Mouse (Mus musculus) hindbrain, embryonic 16.5 days (tissue): ENCODE results near the gene Pdss2. TPM values are rescaled to one million over a fixed set of nuclear protein-coding genes. Genes with fewer than 3 reads are reported as not detected.

Experiments used
- ATAC-seq: fragments of 200-750 bp; cut with Nextera tagmentation; 2 replicates; pipeline ENCODE4 v1.8.0; 2017; ENCODE audit warnings: moderate TSS enrichment, moderate library complexity
- H3K27ac ChIP-seq: fragments of 300-500 bp; sonication (generic); 2 replicates; pipeline ENCODE4 v1.5.1; 2014; ENCODE audit warnings: low read depth, mild to moderate bottlenecking, control low read depth, low read length, moderate library complexity
- H3K27me3 ChIP-seq: fragments of 300-500 bp; sonication (generic); replicated peaks from 2 replicates; pipeline ENCODE4 v1.6.1; 2014; ENCODE audit warnings: low read length; ENCODE audit not compliant: control insufficient read depth, insufficient read depth
- H3K36me3 ChIP-seq: fragments of 300-500 bp; sonication (generic); 2 replicates; pipeline ENCODE4 v1.6.1; 2014; ENCODE audit warnings: mild to moderate bottlenecking, low read length, moderate library complexity, mixed read lengths; ENCODE audit not compliant: control insufficient read depth, insufficient read depth
- H3K4me1 ChIP-seq: fragments of 300-500 bp; sonication (generic); 2 replicates; pipeline ENCODE4 v1.6.1; 2014; ENCODE audit warnings: low read depth, low read length; ENCODE audit not compliant: control insufficient read depth, insufficient read depth
- H3K4me2 ChIP-seq: fragments of 300-500 bp; sonication (generic); 2 replicates; pipeline ENCODE4 v1.6.1; 2014; ENCODE audit warnings: mild to moderate bottlenecking, low read length, control low read depth, moderate library complexity
- H3K4me3 ChIP-seq: fragments of 300-500 bp; sonication (generic); 2 replicates; pipeline ENCODE4 v1.5.1; 2014; ENCODE audit warnings: mild to moderate bottlenecking, low read length, control low read depth, moderate library complexity
- H3K9ac ChIP-seq: fragments of 300-500 bp; sonication (generic); 2 replicates; pipeline ENCODE4 v1.6.1; 2014; ENCODE audit warnings: low read depth, mild to moderate bottlenecking, control low read depth, low read length, moderate library complexity
- H3K9me3 ChIP-seq: fragments of 300-500 bp; sonication (generic); 2 replicates; pipeline ENCODE4 v1.6.1; 2014; ENCODE audit warnings: mild to moderate bottlenecking, low read length, moderate library complexity; ENCODE audit not compliant: control insufficient read depth
- WGBS: fragments of 180-500 bp; shearing (Covaris S2); extraction: QIAGEN DNeasy Blood & Tissue Kit; methylation state at CpG from one replicate; pipeline ENCODE4 v1.1.7; 2014; 5-methylcytosine and 5-hydroxymethylcytosine counted together
- polyA plus RNA-seq: library from polyadenylated mRNA; unstranded; fragments of >200 nt; fragmentation: Nextera tagmentation; extraction: Ambion mirVana; gene quantifications from 2 replicates; pipeline ENCODE4 v1.2.1, GENCODE M21; 2015

Gene Pdss2
- polyA plus RNA-seq, 1 experiment from 2014 or later, result 15.5 TPM

- H3K9me3 ChIP-seq, result no peaks in the 10 kb centered on the region
- no peak for ATAC-seq
- 68% methylated on average over 10 of the region's 10 CpGs for WGBS
- no peaks in the 10 kb centered on the region for H3K4me1 ChIP-seq
- no peak overlapping the region for H3K27ac ChIP-seq
- no peaks in the 10 kb centered on the region for H3K27me3 ChIP-seq
- H3K9ac ChIP-seq, result no peak overlapping the region
- H3K36me3 ChIP-seq, result no peaks in the 10 kb centered on the region
- no peak overlapping the region for H3K4me2 ChIP-seq
- no peak overlapping the region for H3K4me3 ChIP-seq
Observed at GRCm38 (mm10) chr10:43339811-43340210, 118.5 kb downstream of the Pdss2 start.

GRCm38 (mm10) chr10:43349718-43350117, 128.4 kb downstream of the Pdss2 start:
- 0 out of 2 replicates have a peak, but pooled peaks cover 4% of the 10 kb centered on the region for H3K4me1 ChIP-seq
- H3K4me2 ChIP-seq, result no peak overlapping the region
- no peaks in the 10 kb centered on the region for H3K27me3 ChIP-seq
- H3K27ac ChIP-seq, result no peak overlapping the region
- H3K36me3 ChIP-seq, result no peaks in the 10 kb centered on the region
- 17% methylated on average over 2 of the region's 2 CpGs for WGBS
- ATAC-seq, result peak; percentile 34; the same call in 1 of the 2 replicates
- H3K9ac ChIP-seq, result no peak overlapping the region
- H3K9me3 ChIP-seq, result no peaks in the 10 kb centered on the region
- H3K4me3 ChIP-seq, result no peak overlapping the region

DNA sequence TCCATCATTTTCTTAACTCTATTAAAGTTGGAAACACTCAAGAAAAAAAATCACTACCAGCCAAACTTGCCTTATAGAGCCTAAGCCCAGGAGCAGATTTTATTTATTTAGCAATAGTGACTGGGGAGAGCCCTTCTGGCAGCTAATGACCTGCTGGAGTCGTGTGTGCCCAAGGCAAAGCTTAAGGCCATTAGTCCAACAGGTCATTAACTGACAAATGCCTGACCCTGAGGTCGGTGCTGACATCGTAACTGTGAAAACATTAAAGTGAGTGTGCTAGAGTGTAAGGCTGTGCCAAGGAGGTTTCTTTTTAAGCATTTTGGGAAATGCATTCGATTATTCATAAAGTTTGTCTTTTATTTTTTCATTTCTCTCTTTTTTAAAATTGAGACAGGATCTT, 136.6 kb downstream of the Pdss2 start:
- H3K9me3 ChIP-seq, result no peaks in the 10 kb centered on the region
- 58% methylated on average over 4 of the region's 4 CpGs for WGBS
- no peak overlapping the region for H3K27ac ChIP-seq

GRCm38 (mm10) chr10:43362947-43363346, 141.7 kb downstream of the Pdss2 start:
- Histone ChIP-seq H3K4me2 (no peak overlapping the region), H3K9ac (no peak overlapping the region), H3K27me3 (no peaks in the 10 kb centered on the region), H3K4me1 (peaks cover 2% of the 10 kb centered on the region; the same call in 1 of the 2 replicates), H3K36me3 (no peaks in the 10 kb centered on the region), H3K27ac (no peak overlapping the region), H3K4me3 (no peak overlapping the region), H3K9me3 (no peaks in the 10 kb centered on the region)
- WGBS, result 86% methylated on average over 6 of the region's 6 CpGs
- no peak for ATAC-seq

More for the DNA sequence above, 136.6 kb downstream of the Pdss2 start:
- Histone ChIP-seq H3K36me3 (no peaks in the 10 kb centered on the region), H3K4me2 (no peak overlapping the region), H3K4me3 (no peak overlapping the region), H3K4me1 (no peaks in the 10 kb centered on the region), H3K9ac (no peak overlapping the region), H3K27me3 (no peaks in the 10 kb centered on the region)
- ATAC-seq, result no peak

DNA sequence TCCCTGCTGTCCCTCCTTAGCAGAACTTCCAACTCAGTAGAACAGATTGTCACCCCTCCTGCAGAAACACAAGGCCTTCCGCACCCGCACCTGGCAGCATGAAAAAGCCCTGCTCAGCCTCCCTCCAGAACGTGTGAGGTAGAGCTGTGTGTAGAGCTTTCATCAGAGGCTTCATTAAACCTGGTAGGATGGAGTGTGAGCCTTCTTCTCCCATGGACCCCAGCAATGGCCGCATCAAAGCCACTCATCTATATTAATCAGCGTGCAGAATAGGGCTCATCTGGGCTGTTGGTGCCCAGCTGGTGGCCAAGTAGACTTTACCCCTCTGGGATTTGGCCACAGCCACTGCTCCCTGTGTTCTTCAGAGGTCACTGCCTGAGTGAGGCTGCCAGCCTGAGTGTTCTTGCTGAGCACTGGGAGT, 142.2 kb downstream of the Pdss2 start:
- Histone ChIP-seq H3K4me1 (peaks cover 2% of the 10 kb centered on the region; the same call in 1 of the 2 replicates), H3K27me3 (no peaks in the 10 kb centered on the region), H3K27ac (no peak overlapping the region), H3K9me3 (no peaks in the 10 kb centered on the region), H3K4me3 (no peak overlapping the region), H3K36me3 (no peaks in the 10 kb centered on the region), H3K9ac (no peak overlapping the region), H3K4me2 (no peak overlapping the region)
- 72% methylated on average over 5 of the region's 5 CpGs for WGBS
- ATAC-seq, result peak; percentile 54; the same call in 1 of the 2 replicates

- H3K4me3 ChIP-seq, result no peak overlapping the region
- no peaks in the 10 kb centered on the region for H3K36me3 ChIP-seq
- H3K27ac ChIP-seq, result no peak overlapping the region
- WGBS, result 80% methylated on average over 4 of the region's 4 CpGs
- H3K27me3 ChIP-seq, result no peaks in the 10 kb centered on the region
- no peaks in the 10 kb centered on the region for H3K9me3 ChIP-seq
- no peak for ATAC-seq
- no peak overlapping the region for H3K4me2 ChIP-seq
- H3K9ac ChIP-seq, result no peak overlapping the region
- peaks cover 2% of the 10 kb centered on the region; the same call in 1 of the 2 replicates for H3K4me1 ChIP-seq
Observed at GRCm38 (mm10) chr10:43365909-43366308, 144.6 kb downstream of the Pdss2 start.

DNA sequence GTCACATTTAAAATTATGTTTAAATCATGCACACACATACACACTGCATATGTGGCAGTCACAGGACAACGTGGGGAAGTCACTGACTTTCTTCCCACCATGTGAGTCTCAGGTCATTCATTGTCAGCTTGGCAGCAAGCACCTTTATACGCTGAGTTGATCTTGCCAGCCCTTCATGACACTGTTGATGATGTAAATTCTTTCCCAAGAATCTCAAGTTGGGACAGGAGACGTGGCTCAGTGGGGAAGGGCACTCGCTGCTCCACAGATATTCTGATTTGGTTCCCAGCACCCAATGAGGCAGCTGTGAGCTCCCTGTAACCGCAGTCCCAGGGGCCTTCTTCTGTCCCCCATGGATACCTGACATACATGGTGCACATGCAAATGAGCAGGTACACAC, 147.3 kb downstream of the Pdss2 start:
- Histone ChIP-seq H3K27me3 (no peaks in the 10 kb centered on the region), H3K4me2 (no peak overlapping the region), H3K27ac (no peak overlapping the region), H3K9me3 (no peaks in the 10 kb centered on the region), H3K4me1 (peaks cover 2% of the 10 kb centered on the region; the same call in 1 of the 2 replicates), H3K36me3 (no peaks in the 10 kb centered on the region), H3K9ac (no peak overlapping the region), H3K4me3 (no peak overlapping the region)
- WGBS, result 91% methylated on average over 5 of the region's 5 CpGs
- ATAC-seq, result no peak

GRCm38 (mm10) chr10:43372315-43372714, 151.0 kb downstream of the Pdss2 start:
- peak; percentile 82 for ATAC-seq
- H3K27ac ChIP-seq, result 0 out of 2 replicates have a peak overlapping the region, but pooled peaks have one; percentile 23
- H3K4me1 ChIP-seq, result no peaks in the 10 kb centered on the region; the same call in 1 of the 2 replicates
- H3K4me2 ChIP-seq, result no peak overlapping the region
- no peaks in the 10 kb centered on the region for H3K36me3 ChIP-seq
- no peaks in the 10 kb centered on the region for H3K27me3 ChIP-seq
- no peak overlapping the region for H3K9ac ChIP-seq
- no peak overlapping the region for H3K4me3 ChIP-seq
- WGBS, result 42% methylated on average over 7 of the region's 7 CpGs
- no peaks in the 10 kb centered on the region for H3K9me3 ChIP-seq

DNA sequence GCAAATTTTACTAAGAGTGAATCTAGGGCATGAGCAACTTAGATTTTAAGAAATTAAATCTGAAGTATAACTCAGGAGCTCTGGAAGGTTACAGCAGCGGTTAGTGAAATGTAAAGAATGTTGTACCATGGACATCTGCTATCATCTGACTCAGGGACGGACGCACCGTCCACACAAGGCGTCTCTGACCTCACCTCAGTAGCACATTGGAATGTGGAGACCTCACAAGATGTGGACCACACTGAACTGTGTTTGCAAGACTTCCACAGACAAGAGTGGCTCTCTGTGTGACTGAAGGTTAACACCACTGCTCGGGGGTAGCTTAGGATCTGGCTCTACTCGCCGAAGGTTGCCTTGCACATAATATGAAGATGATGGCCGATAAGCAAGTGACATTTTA, 151.7 kb downstream of the Pdss2 start:
- H3K4me2 ChIP-seq, result no peak overlapping the region
- no peaks in the 10 kb centered on the region for H3K36me3 ChIP-seq
- no peaks in the 10 kb centered on the region; the same call in 1 of the 2 replicates for H3K4me1 ChIP-seq
- no peak for ATAC-seq
- H3K9me3 ChIP-seq, result no peaks in the 10 kb centered on the region
- WGBS, result 86% methylated on average over 9 of the region's 9 CpGs
- H3K27ac ChIP-seq, result no peak overlapping the region
- no peak overlapping the region for H3K9ac ChIP-seq
- H3K27me3 ChIP-seq, result no peaks in the 10 kb centered on the region
- no peak overlapping the region for H3K4me3 ChIP-seq
